Mouse (Mus musculus): ENCODE data around the gene Trappc13. TPM values are rescaled to one million over a fixed set of nuclear protein-coding genes. Genes with fewer than 3 reads are reported as not detected.
A peak's percentile ranks its signal among the peaks of the same experiment; 100 is the strongest.

Trappc13 gene
- polyA plus RNA-seq, 1 experiment from 2014 or later, result 30.8 TPM

- DNase-seq (ENCODE audit: low spot score) (peak; percentile 66), ATAC-seq (peak; percentile 77)
- Histone ChIP-seq H3K36me3 (ENCODE audit: insufficient read depth, low read length) (no peaks in the 10 kb centered on the region), H3K9ac (replicated peaks; ENCODE audit: low read depth) (no peak overlapping the region), H3K27me3 (replicated peaks; ENCODE audit: insufficient read depth, low read length) (no peaks in the 10 kb centered on the region), H3K4me3 (ENCODE audit: low read depth, low read length) (no peak overlapping the region), H3K4me1 (ENCODE audit: insufficient read depth, low read depth, low read length) (no peaks in the 10 kb centered on the region), H3K27ac (ENCODE audit: low read length) (no peak overlapping the region), H3K9me3 (ENCODE audit: low read length) (no peaks in the 10 kb centered on the region), H3K4me2 (replicated peaks; ENCODE audit: low read depth, low read length) (no peak overlapping the region)
- WGBS, result 67% methylated on average over 11 of the region's 11 CpGs
- TF ChIP-seq EP300 (IDR thresholded peaks at IDR 0.05) (no peak), CTCF (IDR thresholded peaks at IDR 0.05) (no peak)
Measured at GRCm38 (mm10) chr13:104094531-104095385, 83.5 kb downstream of the Trappc13 start.

Other genes starting within 250 kb of the Trappc13 start
- 13.0 and 16.7 TPM in 2 replicates for gene Nln, start 68.9 kb downstream of the Trappc13 start, polyA plus RNA-seq (2015; fragmentation: Nextera tagmentation; extraction: Ambion mirVana)
- 4.7 and 5.5 TPM in 2 replicates for gene Sgtb, start 68.7 kb downstream of the Trappc13 start, polyA plus RNA-seq (2015; fragmentation: Nextera tagmentation; extraction: Ambion mirVana)
- gene Trim23, start 328 bp upstream of the Trappc13 start, polyA plus RNA-seq (2015; fragmentation: Nextera tagmentation; extraction: Ambion mirVana), result 11.3 and 12.2 TPM in 2 replicates
- 7.2 and 7.8 TPM in 2 replicates for gene Cenpk, start 50.1 kb upstream of the Trappc13 start, polyA plus RNA-seq (2015; fragmentation: Nextera tagmentation; extraction: Ambion mirVana)
- gene Ppwd1, start 50.4 kb upstream of the Trappc13 start, polyA plus RNA-seq (2015; fragmentation: Nextera tagmentation; extraction: Ambion mirVana), result 8.3 and 8.7 TPM in 2 replicates
- 0.79 and 1.1 TPM in 2 replicates for gene Adamts6, start 109.4 kb upstream of the Trappc13 start, polyA plus RNA-seq (2015; fragmentation: Nextera tagmentation; extraction: Ambion mirVana)

Data from lung, postnatal 0 days (tissue).